Mouse (Mus musculus) embryonic facial prominence, embryonic 11.5 days (tissue): ENCODE data around the gene Grik2. TPM values are rescaled to one million over a fixed set of nuclear protein-coding genes. Genes with fewer than 3 reads are reported as not detected.

Experiments used
- ATAC-seq: fragments of 200-750 bp; cut with Nextera tagmentation; replicated peaks from 2 replicates; pipeline ENCODE4 v1.8.0; 2017; ENCODE audit warnings: low read depth; ENCODE audit not compliant: insufficient number of reproducible peaks, low FRiP score, low TSS enrichment
- DNase-seq: peaks from one replicate; pipeline ENCODE4 v3.0.0-alpha.2; 2015; ENCODE audit warnings: low spot score
- H3K27ac ChIP-seq: fragments of 300-500 bp; sonication (generic); replicated peaks from 2 replicates; pipeline ENCODE4 v1.5.1; 2014; ENCODE audit warnings: mild to moderate bottlenecking, low read depth, low read length, control low read depth
- H3K27me3 ChIP-seq: fragments of 300-500 bp; sonication (generic); 2 replicates; pipeline ENCODE4 v1.6.1; 2014; ENCODE audit warnings: mild to moderate bottlenecking, low read length, moderate library complexity, mixed read lengths; ENCODE audit not compliant: control insufficient read depth, insufficient read depth
- H3K36me3 ChIP-seq: fragments of 300-500 bp; sonication (generic); replicated peaks from 2 replicates; pipeline ENCODE4 v1.6.1; 2014; ENCODE audit warnings: low read depth, mild to moderate bottlenecking, low read length, moderate library complexity, mixed read lengths; ENCODE audit not compliant: control insufficient read depth, insufficient read depth
- H3K4me1 ChIP-seq: fragments of 300-500 bp; sonication (generic); 2 replicates; pipeline ENCODE4 v1.6.1; 2014; ENCODE audit warnings: low read length, mixed read lengths; ENCODE audit not compliant: control insufficient read depth, insufficient read depth
- H3K4me2 ChIP-seq: fragments of 300-500 bp; sonication (generic); 2 replicates; pipeline ENCODE4 v1.6.1; 2014; ENCODE audit warnings: low read depth, mild to moderate bottlenecking, control low read depth, low read length, moderate library complexity
- H3K4me3 ChIP-seq: fragments of 300-500 bp; sonication (generic); 2 replicates; pipeline ENCODE4 v1.5.1; 2014; ENCODE audit warnings: low read depth, low read length, control low read depth
- H3K9ac ChIP-seq: fragments of 300-500 bp; sonication (generic); replicated peaks from 2 replicates; pipeline ENCODE4 v1.6.1; 2014; ENCODE audit warnings: mild to moderate bottlenecking, control low read depth, low read length
- H3K9me3 ChIP-seq: fragments of 300-500 bp; sonication (generic); replicated peaks from 2 replicates; pipeline ENCODE4 v1.6.1; 2016; ENCODE audit warnings: mild to moderate bottlenecking, low read length, inconsistent platforms, mixed read lengths; ENCODE audit not compliant: control insufficient read depth
- WGBS: fragments of 180-500 bp; shearing (Covaris S2); extraction: QIAGEN DNeasy Blood & Tissue Kit; methylation state at CpG from one replicate; pipeline ENCODE4 v1.1.7; 2014; 5-methylcytosine and 5-hydroxymethylcytosine counted together
- polyA plus RNA-seq: library from polyadenylated mRNA; unstranded; fragments of >200 nt; fragmentation: Nextera tagmentation; extraction: Ambion mirVana; gene quantifications from 2 replicates; pipeline ENCODE4 v1.2.1, GENCODE M21; 2014

Gene Grik2
- polyA plus RNA-seq, 1 experiment from 2014 or later = 3.8 TPM

GRCm38 (mm10) chr10:49639901-49640300 lies 148.7 kb downstream of the Grik2 start:
- ATAC-seq = no peak
- H3K4me2 ChIP-seq = no peak overlapping the region
- DNase-seq = no peak
- WGBS = 77% methylated on average over 2 of the region's 2 CpGs
- H3K4me3 ChIP-seq = no peak overlapping the region
- H3K9ac ChIP-seq = no peak overlapping the region
- no peaks in the 10 kb centered on the region for H3K9me3 ChIP-seq
- no peaks in the 10 kb centered on the region for H3K27me3 ChIP-seq
- H3K27ac ChIP-seq = no peak overlapping the region
- no peaks in the 10 kb centered on the region; the same call in 1 of the 2 replicates for H3K36me3 ChIP-seq
- no peaks in the 10 kb centered on the region for H3K4me1 ChIP-seq

- Histone ChIP-seq H3K36me3 (no peaks in the 10 kb centered on the region), H3K27ac (no peak overlapping the region), H3K4me1 (no peaks in the 10 kb centered on the region), H3K27me3 (no peaks in the 10 kb centered on the region), H3K9me3 (no peaks in the 10 kb centered on the region), H3K9ac (no peak overlapping the region), H3K4me2 (no peak overlapping the region), H3K4me3 (no peak overlapping the region)
- ATAC-seq = no peak
- 93% methylated on average over 3 of the region's 3 CpGs for WGBS
- DNase-seq = no peak
Measured at GRCm38 (mm10) chr10:49623951-49624350, 164.6 kb downstream of the Grik2 start.

GRCm38 (mm10) chr10:49597652-49598051 lies 190.9 kb downstream of the Grik2 start:
- DNase-seq (no peak), ATAC-seq (no peak)
- no peaks in the 10 kb centered on the region for H3K9me3 ChIP-seq
- no peaks in the 10 kb centered on the region for H3K4me1 ChIP-seq
- H3K36me3 ChIP-seq = no peaks in the 10 kb centered on the region
- H3K27me3 ChIP-seq = no peaks in the 10 kb centered on the region
- no peak overlapping the region for H3K27ac ChIP-seq
- no peak overlapping the region for H3K4me3 ChIP-seq
- no peak overlapping the region for H3K9ac ChIP-seq
- 79% methylated on average over 2 of the region's 2 CpGs for WGBS
- H3K4me2 ChIP-seq = no peak overlapping the region

- Histone ChIP-seq H3K27me3 (no peaks in the 10 kb centered on the region), H3K4me1 (no peaks in the 10 kb centered on the region), H3K27ac (no peak overlapping the region), H3K9ac (no peak overlapping the region), H3K4me2 (no peak overlapping the region), H3K9me3 (no peaks in the 10 kb centered on the region), H3K36me3 (no peaks in the 10 kb centered on the region), H3K4me3 (no peak overlapping the region)
- 87% methylated on average over 7 of the region's 7 CpGs for WGBS
- no peak for DNase-seq
- ATAC-seq = no peak
Measured at GRCm38 (mm10) chr10:49573514-49573913, 215.1 kb downstream of the Grik2 start.

- Histone ChIP-seq H3K9me3 (no peaks in the 10 kb centered on the region), H3K4me2 (no peak overlapping the region), H3K27ac (no peak overlapping the region), H3K4me3 (no peak overlapping the region), H3K9ac (no peak overlapping the region), H3K36me3 (no peaks in the 10 kb centered on the region), H3K4me1 (no peaks in the 10 kb centered on the region), H3K27me3 (no peaks in the 10 kb centered on the region)
- DNase-seq = no peak
- ATAC-seq = no peak
- WGBS = 72% methylated on average over 1 of the region's 1 CpGs
Measured at GRCm38 (mm10) chr10:49559872-49560407, 228.6 kb downstream of the Grik2 start.

- H3K4me3 ChIP-seq = no peak overlapping the region
- H3K36me3 ChIP-seq = no peaks in the 10 kb centered on the region
- H3K4me2 ChIP-seq = no peak overlapping the region
- DNase-seq (no peak), ATAC-seq (no peak)
- no peaks in the 10 kb centered on the region for H3K27me3 ChIP-seq
- H3K9ac ChIP-seq = no peak overlapping the region
- WGBS = 81% methylated on average over 1 of the region's 1 CpGs
- H3K27ac ChIP-seq = no peak overlapping the region
- H3K4me1 ChIP-seq = no peaks in the 10 kb centered on the region
- no peaks in the 10 kb centered on the region for H3K9me3 ChIP-seq
Measured at GRCm38 (mm10) chr10:49542249-49542648, 246.3 kb downstream of the Grik2 start.

- H3K9ac ChIP-seq = no peak overlapping the region
- no peaks in the 10 kb centered on the region for H3K36me3 ChIP-seq
- no peaks in the 10 kb centered on the region for H3K9me3 ChIP-seq
- no peak overlapping the region for H3K4me3 ChIP-seq
- H3K4me2 ChIP-seq = no peak overlapping the region
- whole genome bisulfite sequencing = 100% methylated on average over 1 of the region's 1 CpGs
- H3K4me1 ChIP-seq = no peaks in the 10 kb centered on the region
- DNase-seq (no peak), ATAC-seq (no peak)
- no peak overlapping the region for H3K27ac ChIP-seq
- no peaks in the 10 kb centered on the region for H3K27me3 ChIP-seq
Measured at GRCm38 (mm10) chr10:49519752-49520151, 268.8 kb downstream of the Grik2 start.

- WGBS = 37% methylated on average over 1 of the region's 1 CpGs
- no peak overlapping the region for H3K27ac ChIP-seq
- no peak overlapping the region for H3K4me2 ChIP-seq
- no peaks in the 10 kb centered on the region for H3K27me3 ChIP-seq
- ATAC-seq (no peak), DNase-seq (no peak)
- H3K9ac ChIP-seq = no peak overlapping the region
- no peaks in the 10 kb centered on the region for H3K4me1 ChIP-seq
- H3K36me3 ChIP-seq = no peaks in the 10 kb centered on the region
- no peaks in the 10 kb centered on the region for H3K9me3 ChIP-seq
- no peak overlapping the region for H3K4me3 ChIP-seq
Measured at GRCm38 (mm10) chr10:49500628-49501027, 287.9 kb downstream of the Grik2 start.
